Mouse (Mus musculus): Measurements from ENCODE around the gene Atp2c1. TPM values are rescaled to one million over a fixed set of nuclear protein-coding genes. Genes with fewer than 3 reads are reported as not detected.

The Atp2c1 gene
- 40.0 TPM for polyA plus RNA-seq (2014; fragmentation: Illumina TruSeq; extraction: RNeasy Lipid Tissue Mini Kit (QIAGEN cat#74804); ENCODE audit: low read depth, low replicate concordance)

GRCm38 (mm10) chr9:105527219-105527618 is at the start of gene Atp2c1:
Atp2c1 (minus strand) TSS chr9:105527319.

GRCm38 (mm10) chr9:105395218-105395627 is 131.9 kb downstream of the Atp2c1 start, which contains the start of the genes Aste1 and Nek11:
Aste1 (plus strand) TSS chr9:105395392.
Nek11 (minus strand) TSS chr9:105395524.

Other genes starting within 250 kb of the Atp2c1 start
- 6.0 TPM for gene Aste1, start 131.9 kb downstream of the Atp2c1 start, polyA plus RNA-seq (2014; fragmentation: Illumina TruSeq; extraction: RNeasy Lipid Tissue Mini Kit (QIAGEN cat#74804); ENCODE audit: low read depth, low replicate concordance)
- not detected for gene Nek11, start 131.8 kb downstream of the Atp2c1 start, polyA plus RNA-seq (2014; fragmentation: Illumina TruSeq; extraction: RNeasy Lipid Tissue Mini Kit (QIAGEN cat#74804); ENCODE audit: low read depth, low replicate concordance)
- gene Pik3r4, start 115.7 kb upstream of the Atp2c1 start, polyA plus RNA-seq (2014; fragmentation: Illumina TruSeq; extraction: RNeasy Lipid Tissue Mini Kit (QIAGEN cat#74804); ENCODE audit: low read depth, low replicate concordance): 23.4 TPM

Measured in heart, adult 10 weeks (tissue).